Mouse (Mus musculus) liver, embryonic 14.5 days (tissue): ENCODE measurements around the gene Pp2d1. TPM values are rescaled to one million over a fixed set of nuclear protein-coding genes. Genes with fewer than 3 reads are reported as not detected.
A peak's percentile ranks its signal among the peaks of the same experiment; 100 is the strongest.

Source experiments
- ATAC-seq: fragments of 200-750 bp; cut with Nextera tagmentation; 2 replicates; pipeline ENCODE4 v1.8.0; 2017; ENCODE audit warnings: moderate number of reproducible peaks, mild to moderate bottlenecking, moderate library complexity; ENCODE audit not compliant: insufficient read depth
- DNase-seq, 3 experiments: peaks; one replicate each; pipeline ENCODE4 v3.0.0-alpha.2; 2012 to 2013; ENCODE audit warnings: low read depth in 3 of 3, low spot score in 3 of 3
- H3K27ac ChIP-seq: fragments of 300-500 bp; sonication (generic); 2 replicates; pipeline ENCODE4 v1.5.1; 2014; ENCODE audit warnings: moderate library complexity, mild to moderate bottlenecking, control low read depth, inconsistent platforms
- H3K27me3 ChIP-seq: fragments of 300-500 bp; sonication (generic); 2 replicates; pipeline ENCODE4 v1.6.1; 2014; ENCODE audit warnings: mild to moderate bottlenecking, low read length, moderate library complexity; ENCODE audit not compliant: control insufficient read depth, insufficient read depth
- H3K36me3 ChIP-seq: fragments of 300-500 bp; sonication (generic); replicated peaks from 2 replicates; pipeline ENCODE4 v1.6.1; 2014; ENCODE audit warnings: low read depth; ENCODE audit not compliant: control insufficient read depth, insufficient read depth
- H3K4me1 ChIP-seq, 2 experiments: fragments of 200-500 bp in 1 of 2; fragments of 300-500 bp in 1 of 2; sonication (generic) in 1 of 2; replicated peaks; 2 replicates each; pipeline ENCODE4 v1.6.1; 2012 to 2014; ENCODE audit warnings: antibody characterized with exemption in 1 of 2, inconsistent platforms in 1 of 2, low read length in 1 of 2; ENCODE audit not compliant: control insufficient read depth in 2 of 2, insufficient read depth in 2 of 2
- H3K4me2 ChIP-seq: fragments of 300-500 bp; sonication (generic); 2 replicates; pipeline ENCODE4 v1.6.1; 2014; ENCODE audit warnings: low read depth, mild to moderate bottlenecking, control low read depth, moderate library complexity
- H3K4me3 ChIP-seq, 2 experiments: fragments of 200-500 bp in 1 of 2; fragments of 300-500 bp in 1 of 2; sonication (generic) in 1 of 2; 2 replicates each; pipeline ENCODE4 v1.5.1; 2012 to 2014; ENCODE audit warnings: low read depth in 2 of 2, low read length in 2 of 2, mild to moderate bottlenecking in 2 of 2, control low read depth in 1 of 2, inconsistent platforms in 1 of 2, moderate library complexity in 1 of 2; ENCODE audit not compliant: insufficient read depth in 1 of 2
- H3K9ac ChIP-seq: fragments of 300-500 bp; sonication (generic); replicated peaks from 2 replicates; pipeline ENCODE4 v1.6.1; 2014; ENCODE audit warnings: mild to moderate bottlenecking, control low read depth, moderate library complexity
- H3K9me3 ChIP-seq: fragments of 300-500 bp; sonication (generic); 2 replicates; pipeline ENCODE4 v1.6.1; 2016; ENCODE audit warnings: low read length, mixed read lengths; ENCODE audit not compliant: control insufficient read depth
- CTCF ChIP-seq: IDR thresholded peaks from 2 replicates; pipeline ENCODE4 v1.5.1; 2016; ENCODE audit warnings: antibody characterized with exemption, low read depth, control low read depth
- EP300 ChIP-seq: IDR thresholded peaks from 2 replicates; pipeline ENCODE4 v1.6.1; 2016; ENCODE audit warnings: antibody characterized with exemption, low read depth
- WGBS: fragments of 180-500 bp; shearing (Covaris S2); extraction: QIAGEN DNeasy Blood & Tissue Kit; methylation state at CpG from one replicate; pipeline ENCODE4 v1.1.7; 2014; ENCODE audit not compliant: insufficient replicate concordance; 5-methylcytosine and 5-hydroxymethylcytosine counted together
- polyA plus RNA-seq, 2 experiments: library from polyadenylated mRNA; depleted of rRNA in 1 of 2; stranded (reverse) in 1 of 2; unstranded in 1 of 2; fragments of >200 nt; fragmentation: Nextera tagmentation in 1 of 2; extraction: Ambion mirVana in 1 of 2; gene quantifications; 2 replicates each; pipeline versions ENCODE4 v1.2.1 to v1.2.3; 2012 to 2014

The Pp2d1 gene
- polyA plus RNA-seq, 2 experiments, result not detected

DNA sequence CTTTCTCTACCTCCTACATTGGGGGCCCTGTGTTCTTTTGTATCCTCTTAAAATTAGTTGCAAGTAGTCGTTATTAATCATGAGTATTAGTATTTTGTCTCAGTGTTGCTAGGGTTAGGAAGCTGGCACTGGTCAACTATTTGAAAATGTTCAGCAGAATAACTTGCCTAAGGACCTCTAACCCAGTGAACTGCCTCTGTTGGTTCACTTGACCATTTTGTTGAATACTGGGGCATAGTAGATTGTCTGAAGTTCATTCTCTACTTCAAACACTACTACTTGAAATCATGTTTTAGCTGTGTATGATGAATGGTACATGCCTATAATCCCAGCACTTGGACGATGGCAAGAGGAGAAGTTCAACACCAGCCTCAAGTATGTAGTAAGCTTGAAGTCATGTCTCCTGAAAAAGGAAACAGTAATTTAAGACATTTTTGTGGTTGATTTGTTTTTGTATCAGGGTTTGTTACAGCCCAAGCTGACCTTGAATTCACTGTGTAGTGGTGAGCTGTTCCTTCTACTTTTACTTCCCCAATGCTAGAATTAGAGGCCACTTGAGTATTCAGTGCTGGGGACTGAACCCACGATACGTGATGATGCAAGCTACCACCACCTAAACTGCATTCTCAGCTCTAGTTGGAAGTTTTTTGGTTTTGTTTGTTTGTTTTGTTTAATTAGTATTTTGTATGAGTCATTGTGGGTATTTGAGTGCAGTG is 50.8 kb downstream of the Pp2d1 start:
- TF ChIP-seq EP300 (no peak), CTCF (no peak)
- Histone ChIP-seq H3K4me2 (no peak overlapping the region), H3K9ac (no peak overlapping the region), H3K9me3 (no peaks in the 10 kb centered on the region), H3K36me3 (peaks cover 17% of the 10 kb centered on the region), H3K4me1 (no peaks in the 10 kb centered on the region), H3K27ac (no peak overlapping the region), H3K4me3 (no peak overlapping the region), H3K27me3 (no peaks in the 10 kb centered on the region)
- DNase-seq (no peak), ATAC-seq (no peak)
- 68% methylated on average over 4 of the region's 4 CpGs for WGBS

DNA sequence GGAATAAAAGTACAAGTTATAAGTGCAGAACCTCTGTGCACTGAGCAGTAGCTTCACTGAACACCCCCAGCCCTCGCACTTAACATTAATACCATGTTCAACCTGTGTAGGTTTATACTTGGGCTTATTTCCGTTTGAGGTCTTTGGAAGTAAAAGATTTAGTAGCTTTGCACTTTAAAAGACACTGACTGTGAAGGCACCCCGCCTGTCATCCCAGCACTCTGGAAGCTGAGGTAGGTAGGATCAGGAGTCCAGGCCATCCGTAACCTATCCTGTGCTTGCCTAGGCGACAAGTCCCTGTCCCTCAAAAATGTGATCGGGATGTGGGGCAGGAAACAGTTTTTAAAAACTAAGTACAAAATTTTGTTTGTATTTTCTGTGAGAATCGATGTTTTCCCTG is 58.8 kb downstream of the Pp2d1 start:
- Histone ChIP-seq H3K36me3 (peaks cover 9% of the 10 kb centered on the region), H3K4me3 (peak overlapping the region; percentile 66 to 96), H3K4me2 (peak overlapping the region; percentile 97), H3K9me3 (no peaks in the 10 kb centered on the region), H3K27ac (no peak overlapping the region), H3K4me1 (peaks cover 13 to 15% of the 10 kb centered on the region in 2 experiments), H3K9ac (peak overlapping the region; percentile 97), H3K27me3 (no peaks in the 10 kb centered on the region)
- ATAC-seq (no peak), DNase-seq (no peak)
- TF ChIP-seq CTCF, result no peak
- TF ChIP-seq EP300, result no peak
- WGBS, result 56% methylated on average over 7 of the region's 7 CpGs

DNA sequence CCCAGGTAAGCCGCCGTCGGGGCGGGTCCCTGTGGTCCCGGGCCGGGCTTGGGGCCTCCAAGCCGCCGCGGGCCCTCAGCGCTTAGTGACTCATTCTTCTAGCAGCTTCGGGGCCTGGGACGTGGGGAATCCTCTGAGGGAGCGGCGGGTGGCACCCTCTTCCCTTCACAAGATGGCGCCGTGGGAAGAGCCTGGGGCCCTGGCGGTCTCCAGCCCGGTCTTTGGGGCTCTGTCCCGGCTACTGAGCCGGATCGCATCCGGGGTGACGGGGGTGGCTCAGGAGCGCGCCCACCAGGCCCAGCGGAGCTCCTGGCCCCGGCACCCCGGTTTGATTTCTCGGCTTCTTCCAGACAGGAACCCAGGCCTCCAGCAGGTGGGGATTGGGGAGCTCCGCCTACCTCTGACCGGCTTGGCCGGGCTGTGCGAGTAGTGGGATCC is 59.6 kb downstream of the Pp2d1 start:
- TF ChIP-seq CTCF (peak; percentile 30; the same call in 1 of the 2 replicates), EP300 (no peak)
- Histone ChIP-seq H3K9me3 (no peaks in the 10 kb centered on the region), H3K4me3 (peak overlapping the region; percentile 66 to 96), H3K9ac (peak overlapping the region; percentile 97), H3K27ac (peak overlapping the region; percentile 97), H3K4me1 (peaks cover 13 to 15% of the 10 kb centered on the region in 2 experiments), H3K27me3 (no peaks in the 10 kb centered on the region), H3K4me2 (peak overlapping the region; percentile 97), H3K36me3 (peaks cover 4% of the 10 kb centered on the region)
- DNase-seq (peak in 2 of 3 experiments; percentile 17 to 46), ATAC-seq (no peak)
- WGBS, result 0% methylated on average over 31 of the region's 33 CpGs

DNA sequence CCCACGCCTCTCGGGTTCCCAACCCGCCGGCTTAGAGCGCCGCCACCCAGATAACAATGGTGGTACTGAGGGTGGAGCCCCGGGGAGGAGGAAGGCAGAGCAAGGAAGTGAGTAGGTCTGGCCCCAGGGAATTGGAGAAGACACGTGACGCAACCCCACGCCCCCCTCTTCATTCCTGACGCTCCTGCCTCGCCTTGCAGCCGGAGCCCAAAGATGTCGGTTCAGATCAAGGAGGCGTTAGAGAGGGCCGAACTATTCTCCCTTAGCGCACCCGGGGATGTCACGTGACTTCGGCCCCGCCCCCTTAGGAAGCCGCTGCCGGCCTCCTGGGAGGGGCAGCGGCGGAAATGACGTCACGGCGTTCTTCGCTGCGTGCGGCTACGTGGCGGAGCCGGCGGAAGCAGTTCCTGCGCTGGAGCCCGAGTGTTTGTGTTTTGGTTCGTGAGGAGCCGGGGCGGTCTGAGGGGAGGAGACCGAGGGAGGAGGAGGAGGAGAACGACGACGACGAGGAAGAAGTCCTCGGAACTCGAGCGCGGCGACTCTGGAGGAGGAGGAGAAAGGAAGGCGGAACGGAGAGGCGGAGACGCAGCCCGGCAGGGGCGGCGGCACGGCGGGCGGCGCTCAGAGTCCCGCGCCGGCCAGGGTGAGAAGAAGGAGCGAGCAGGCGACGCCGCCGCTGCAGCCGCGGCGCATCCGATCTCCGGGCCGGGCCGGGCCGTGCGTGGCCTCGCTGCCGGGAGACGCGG is 60.2 kb downstream of the Pp2d1 start, which contains the start of gene Rab5a:
Rab5a (plus strand) TSS at position 377 of the 746 bp plus-strand sequence.
- Histone ChIP-seq H3K9ac (peak within 1 kb of the TSS; percentile 97), H3K27ac (peak within 1 kb of the TSS; percentile 97), H3K27me3 (no peaks in the 10 kb centered on the region), H3K9me3 (no peaks in the 10 kb centered on the region), H3K4me2 (peak within 1 kb of the TSS; percentile 97), H3K36me3 (no peaks in the 10 kb centered on the region; the same call in 1 of the 2 replicates), H3K4me1 (peaks cover 13 to 15% of the 10 kb centered on the region in 2 experiments), H3K4me3 (peak within 1 kb of the TSS; percentile 85 to 96)
- DNase-seq (peak; percentile 96 to 97 (median 96)), ATAC-seq (peak; percentile 92)
- TF ChIP-seq EP300 (no peak), CTCF (peak; percentile 44; the same call in 1 of the 2 replicates)
- under 1% methylated on average over 81 of the region's 82 CpGs for WGBS
